ENCODE assay signal across 9 mouse cellular contexts in genomic region chrX:142200295-142200694, GRCm38 (mm10). TPM values are rescaled to one million over a fixed set of nuclear protein-coding genes. Genes with fewer than 3 reads are reported as not detected.
DNase-seq lines count a peak whose midpoint lies in the region; ATAC-seq and TF ChIP-seq lines count a peak whose summit lies in the region.
"Had no signal": no experiment of that assay in that cellular context is flagged by ENCODE, and none has a peak within 500 bp of the region (broad histone marks: within the 10 kb centered on the region; RNA-seq: fewer than 3 reads in every experiment).

No protein-coding gene starts in this region.

- TF ChIP-seq CTCF in lung, postnatal 0 days (IDR thresholded peaks at IDR 0.05): peak; percentile 92

- no peak overlapping the region for H3K9ac ChIP-seq in midbrain, embryonic 11.5 days (ENCODE audit: low read length)
- H3K9ac ChIP-seq in lung, postnatal 0 days (replicated peaks; ENCODE audit: low read depth): no peak overlapping the region
- H3K9ac ChIP-seq: hindbrain, embryonic 15.5 days had no signal

- DNase-seq in adrenal gland, postnatal 10 days: peak; percentile 22
- DNase-seq in adrenal gland, adult 8-10 months: no peak
- peak; percentile 94 for DNase-seq in midbrain, embryonic 11.5 days (ENCODE audit: low spot score, missing footprints)
- DNase-seq in midbrain, embryonic 10.5 days (ENCODE audit: low spot score): no peak
- DNase-seq in cerebellum, postnatal 10 days: peak; percentile 45 to 54
- DNase-seq in induced T-regulatory cell, adult 2 months (ENCODE audit: low read depth): peak; percentile 58
- peak; percentile 61 for DNase-seq in lung, postnatal 0 days (ENCODE audit: low spot score)
- DNase-seq in splenic B cell, adult 2 months (ENCODE audit: low read depth, low spot score): peak; percentile 61

- 18% methylated on average over 3 of the region's 3 CpGs for WGBS in midbrain, embryonic 11.5 days
- 11% methylated on average over 3 of the region's 3 CpGs for WGBS in midbrain, embryonic 10.5 days
- WGBS in lung, postnatal 0 days: 4% methylated on average over 3 of the region's 3 CpGs

- no peaks in the 10 kb centered on the region for H3K4me1 ChIP-seq in midbrain, embryonic 11.5 days (ENCODE audit: control insufficient read depth, insufficient read depth, low read length)
- H3K4me1 ChIP-seq in midbrain, embryonic 10.5 days: no peaks in the 10 kb centered on the region
- H3K4me1 ChIP-seq in lung, postnatal 0 days (ENCODE audit: insufficient read depth, low read depth, low read length): no peaks in the 10 kb centered on the region
- H3K4me1 ChIP-seq: hindbrain, embryonic 15.5 days had no signal

- ATAC-seq in midbrain, embryonic 11.5 days (ENCODE audit: low FRiP score): no peak
- ATAC-seq in lung, postnatal 0 days: no peak

- peaks cover 7% of the 10 kb centered on the region for H3K27me3 ChIP-seq in midbrain, embryonic 11.5 days (ENCODE audit: control insufficient read depth, insufficient read depth, low read length)
- peaks cover 25% of the 10 kb centered on the region for H3K27me3 ChIP-seq in midbrain, embryonic 10.5 days (ENCODE audit: low read depth, poor library complexity, severe bottlenecking)
- no peaks in the 10 kb centered on the region for H3K27me3 ChIP-seq in lung, postnatal 0 days (replicated peaks; ENCODE audit: insufficient read depth, low read length)
- no peaks in the 10 kb centered on the region for H3K27me3 ChIP-seq in splenic B cell, adult 2 months (ENCODE audit: control insufficient read depth, insufficient read depth, low read length, poor library complexity, severe bottlenecking)

- no peak overlapping the region for H3K27ac ChIP-seq in midbrain, embryonic 11.5 days (ENCODE audit: low read depth, low read length)
- no peak overlapping the region for H3K27ac ChIP-seq in midbrain, embryonic 10.5 days (replicated peaks)
- no peak overlapping the region for H3K27ac ChIP-seq in lung, postnatal 0 days (ENCODE audit: low read length)
- H3K27ac ChIP-seq: hindbrain, embryonic 15.5 days had no signal

- H3K4me3 ChIP-seq in midbrain, embryonic 11.5 days (ENCODE audit: low read depth, low read length): no peak overlapping the region
- no peak overlapping the region for H3K4me3 ChIP-seq in midbrain, embryonic 10.5 days
- no peak overlapping the region for H3K4me3 ChIP-seq in lung, postnatal 0 days (ENCODE audit: low read depth, low read length)
- H3K4me3 ChIP-seq: hindbrain, embryonic 15.5 days had no signal

- no peaks in the 10 kb centered on the region for H3K36me3 ChIP-seq in midbrain, embryonic 11.5 days (ENCODE audit: control insufficient read depth, insufficient read depth, low read length)
- H3K36me3 ChIP-seq in midbrain, embryonic 10.5 days: no peaks in the 10 kb centered on the region
- no peaks in the 10 kb centered on the region for H3K36me3 ChIP-seq in lung, postnatal 0 days (ENCODE audit: insufficient read depth, low read length)
- no peaks in the 10 kb centered on the region for H3K36me3 ChIP-seq in splenic B cell, adult 2 months (ENCODE audit: control insufficient read depth, insufficient read depth, low read length, poor library complexity, severe bottlenecking)
- H3K36me3 ChIP-seq: hindbrain, embryonic 15.5 days had no signal

- H3K9me3 ChIP-seq in midbrain, embryonic 11.5 days (ENCODE audit: control insufficient read depth, low read length): no peaks in the 10 kb centered on the region
- H3K9me3 ChIP-seq in midbrain, embryonic 10.5 days (replicated peaks): no peaks in the 10 kb centered on the region
- no peaks in the 10 kb centered on the region for H3K9me3 ChIP-seq in lung, postnatal 0 days (ENCODE audit: low read length)
- H3K9me3 ChIP-seq: hindbrain, embryonic 15.5 days had no signal

- no peak for TF ChIP-seq EP300 in lung, postnatal 0 days (IDR thresholded peaks at IDR 0.05)

- H3K4me2 ChIP-seq in midbrain, embryonic 11.5 days: no peak overlapping the region
- no peak overlapping the region for H3K4me2 ChIP-seq in lung, postnatal 0 days (replicated peaks; ENCODE audit: low read depth, low read length)
- H3K4me2 ChIP-seq: hindbrain, embryonic 15.5 days had no signal

RNA-seq across cellular contexts. Expression of gene Gucy2f, which starts 3.6 kb away (rescaled TPM):
- not detected for total RNA-seq in adrenal gland, postnatal 10 days (2021)
- total RNA-seq in adrenal gland, adult 8-10 months (2022): not detected
- polyA plus RNA-seq in midbrain, embryonic 11.5 days (2014; fragmentation: Nextera tagmentation; extraction: Ambion mirVana): 0.11 TPM in 1 of 2 replicates, not detected in the other
- not detected in 2 replicates for polyA plus RNA-seq in midbrain, embryonic 10.5 days (2016; fragmentation: Nextera tagmentation; extraction: Ambion mirVana)
- polyA plus RNA-seq in lung, postnatal 0 days (2015; fragmentation: Nextera tagmentation; extraction: Ambion mirVana): not detected in 2 replicates

RNA-seq across cellular contexts. Expression of gene Nxt2, which starts 26.3 kb away (rescaled TPM):
- 10 to 100 TPM; 13.1 to 15.5 TPM for total RNA-seq in adrenal gland, postnatal 10 days (2021)
- total RNA-seq in adrenal gland, adult 8-10 months (2022): 10 to 100 TPM; 14.3 to 18.6 (median 16.6) TPM
- polyA plus RNA-seq in midbrain, embryonic 11.5 days (2014; fragmentation: Nextera tagmentation; extraction: Ambion mirVana): 13.2 and 13.3 TPM in 2 replicates
- 8.8 and 9.4 TPM in 2 replicates for polyA plus RNA-seq in midbrain, embryonic 10.5 days (2016; fragmentation: Nextera tagmentation; extraction: Ambion mirVana)
- 13.8 and 14.7 TPM in 2 replicates for polyA plus RNA-seq in lung, postnatal 0 days (2015; fragmentation: Nextera tagmentation; extraction: Ambion mirVana)

Comparison
In these comparisons a context has a peak if more than half of its experiments do, and no peak if none do; other contexts are left out.
1. DNase-seq: peak in adrenal gland, postnatal 10 days (single experiment), midbrain, embryonic 11.5 days (single experiment), cerebellum, postnatal 10 days (2 of 2), induced T-regulatory cell, adult 2 months (single experiment), lung, postnatal 0 days (single experiment) and splenic B cell, adult 2 months (single experiment); none in adrenal gland, adult 8-10 months (single experiment) and midbrain, embryonic 10.5 days (single experiment).